Mouse (Mus musculus) CH12.LX (cell line): ENCODE results near the gene Anapc15. TPM values are rescaled to one million over a fixed set of nuclear protein-coding genes. Genes with fewer than 3 reads are reported as not detected.

ENCODE experiments used
- DNase-seq: peaks from one replicate; pipeline ENCODE4 v3.0.0-alpha.2; 2013; ENCODE audit errors: extremely low read depth
- H3K27ac ChIP-seq: 2 replicates; pipeline ENCODE4 v1.5.1; 2012; ENCODE audit warnings: low read depth, mild to moderate bottlenecking, control low read depth, moderate library complexity; ENCODE audit not compliant: insufficient read depth
- H3K27me3 ChIP-seq: replicated peaks from 2 replicates; pipeline ENCODE3; 2012; ENCODE audit warnings: inconsistent platforms
- H3K36me3 ChIP-seq, 2 experiments: replicated peaks in 1 of 2; 2 replicates each; pipeline versions ENCODE3 to v1.6.1; 2012; ENCODE audit warnings: inconsistent platforms in 1 of 2, low read length in 1 of 2, mild to moderate bottlenecking in 1 of 2, mixed read lengths in 1 of 2, moderate library complexity in 1 of 2; ENCODE audit not compliant: control insufficient read depth in 1 of 2, insufficient read depth in 1 of 2
- H3K4me1 ChIP-seq, 2 experiments: 2 replicates each; pipeline ENCODE4 v1.6.1; 2012; ENCODE audit warnings: inconsistent platforms in 1 of 2, moderate library complexity in 1 of 2; ENCODE audit not compliant: insufficient read depth in 2 of 2, control insufficient read depth in 1 of 2
- H3K4me2 ChIP-seq: 2 replicates; pipeline ENCODE4 v1.6.1; 2012; ENCODE audit warnings: low read depth, mild to moderate bottlenecking, control low read depth; ENCODE audit not compliant: poor library complexity, insufficient read depth, severe bottlenecking
- H3K4me3 ChIP-seq, 3 experiments: fragments of 150-350 bp in 1 of 3; sonication (generic) in 1 of 3; replicated peaks in 1 of 3; 2 replicates each; pipeline versions ENCODE3 to v1.5.1; 2011 to 2012; ENCODE audit warnings: low read depth in 2 of 3, low read length in 2 of 3, mild to moderate bottlenecking in 2 of 3, moderate library complexity in 2 of 3, control low read depth in 1 of 3, improper control_type of control experiment in 1 of 3, inconsistent platforms in 1 of 3, mixed read lengths in 1 of 3; ENCODE audit not compliant: poor library complexity in 1 of 3
- H3K79me2 ChIP-seq: replicated peaks from 2 replicates; pipeline ENCODE4 v1.6.1; 2012; ENCODE audit warnings: mild to moderate bottlenecking, moderate library complexity; ENCODE audit not compliant: control insufficient read depth, poor library complexity, insufficient read depth, severe bottlenecking; ENCODE audit errors: extremely low read depth
- H3K9ac ChIP-seq: 2 replicates; pipeline ENCODE4 v1.6.1; 2012; ENCODE audit warnings: low read depth, mild to moderate bottlenecking, control low read depth, moderate library complexity; ENCODE audit not compliant: insufficient read depth
- H3K9me3 ChIP-seq: replicated peaks from 2 replicates; pipeline ENCODE3; 2012; ENCODE audit warnings: low read length, inconsistent platforms, mixed read lengths
- CHD1 ChIP-seq: IDR thresholded peaks from 2 replicates; pipeline ENCODE4 v1.6.1; 2012; ENCODE audit warnings: low read depth, low read length, improper control_type of control experiment, inconsistent platforms
- E2F4 ChIP-seq: IDR thresholded peaks from 2 replicates; pipeline ENCODE4 v1.6.1; 2011; ENCODE audit warnings: low read depth, low read length, improper control_type of control experiment; ENCODE audit not compliant: insufficient replicate concordance
- ETS1 ChIP-seq: conservative IDR thresholded peaks from 2 replicates; pipeline ENCODE4 v1.6.1; 2012; ENCODE audit warnings: low read depth, mild to moderate bottlenecking, inconsistent platforms, low read length, improper control_type of control experiment, moderate library complexity
- GABPA ChIP-seq: IDR thresholded peaks from 2 replicates; pipeline ENCODE4 v1.6.1; 2012; ENCODE audit warnings: low read depth, low read length, improper control_type of control experiment, inconsistent platforms; ENCODE audit not compliant: insufficient replicate concordance
- HCFC1 ChIP-seq: IDR thresholded peaks from 2 replicates; pipeline ENCODE4 v1.6.1; 2012; ENCODE audit warnings: low read depth, mild to moderate bottlenecking, inconsistent platforms, low read length, improper control_type of control experiment
- IRF4 ChIP-seq: IDR thresholded peaks from 2 replicates; pipeline ENCODE4 v1.6.1; 2014; ENCODE audit warnings: low read depth, mild to moderate bottlenecking, inconsistent platforms, low read length, improper control_type of control experiment
- JUND ChIP-seq: conservative IDR thresholded peaks from 2 replicates; pipeline ENCODE4 v1.6.1; 2011; ENCODE audit warnings: low read depth, low read length, improper control_type of control experiment
- KAT2A ChIP-seq: IDR thresholded peaks from 2 replicates; pipeline ENCODE4 v1.6.1; 2012; ENCODE audit warnings: low read length, improper control_type of control experiment, inconsistent platforms; ENCODE audit not compliant: insufficient replicate concordance
- MAZ ChIP-seq: IDR thresholded peaks from 2 replicates; pipeline ENCODE4 v1.6.1; 2012; ENCODE audit warnings: low read depth, mild to moderate bottlenecking, inconsistent platforms, low read length, improper control_type of control experiment, moderate library complexity
- MEF2A ChIP-seq: IDR thresholded peaks from 2 replicates; pipeline ENCODE4 v1.6.1; 2014; ENCODE audit warnings: low read depth, mild to moderate bottlenecking, inconsistent platforms, low read length, improper control_type of control experiment, borderline replicate concordance
- MXI1 ChIP-seq: IDR thresholded peaks from 2 replicates; pipeline ENCODE4 v1.6.1; 2011; ENCODE audit warnings: mild to moderate bottlenecking, low read depth, low read length, improper control_type of control experiment
- MYC ChIP-seq: IDR thresholded peaks from 2 replicates; pipeline ENCODE4 v1.6.1; 2011; ENCODE audit warnings: low read depth, mild to moderate bottlenecking, improper control_type of control experiment, low read length
- PAX5 ChIP-seq: IDR thresholded peaks from 2 replicates; pipeline ENCODE4 v1.6.1; 2012; ENCODE audit warnings: low read length, inconsistent platforms, mixed read lengths
- POLR2A ChIP-seq: IDR thresholded peaks from 2 replicates; pipeline ENCODE4 v1.6.1; 2011; ENCODE audit warnings: low read depth, mild to moderate bottlenecking, improper control_type of control experiment, low read length
- RAD21 ChIP-seq: IDR thresholded peaks from 2 replicates; pipeline ENCODE4 v1.6.1; 2011; ENCODE audit warnings: low read depth, mild to moderate bottlenecking, low read length, improper control_type of control experiment, moderate library complexity
- RCOR1 ChIP-seq: conservative IDR thresholded peaks from 2 replicates; pipeline ENCODE4 v1.6.1; 2012; ENCODE audit warnings: low read depth, mild to moderate bottlenecking, inconsistent platforms, low read length, improper control_type of control experiment
- SMC3 ChIP-seq: IDR thresholded peaks from 2 replicates; pipeline ENCODE4 v1.6.1; 2011; ENCODE audit warnings: low read depth, low read length, improper control_type of control experiment
- TBP ChIP-seq: conservative IDR thresholded peaks from 2 replicates; pipeline ENCODE4 v1.6.1; 2011; ENCODE audit warnings: low read depth, low read length, improper control_type of control experiment
- UBTF ChIP-seq: IDR thresholded peaks from 2 replicates; pipeline ENCODE4 v1.6.1; 2012; ENCODE audit warnings: low read depth, mild to moderate bottlenecking, inconsistent platforms, low read length, improper control_type of control experiment, moderate library complexity
- USF1 ChIP-seq: IDR thresholded peaks from 2 replicates; pipeline ENCODE4 v1.6.1; 2014; ENCODE audit warnings: low read depth, mild to moderate bottlenecking, inconsistent platforms, low read length, improper control_type of control experiment
- USF2 ChIP-seq: conservative IDR thresholded peaks from 2 replicates; pipeline ENCODE4 v1.6.1; 2011; ENCODE audit warnings: low read depth, low read length, improper control_type of control experiment
- ZC3H11A ChIP-seq: IDR thresholded peaks from 2 replicates; pipeline ENCODE4 v1.6.1; 2012; ENCODE audit warnings: low read depth, mild to moderate bottlenecking, inconsistent platforms, low read length, improper control_type of control experiment
- ZKSCAN1 ChIP-seq: IDR thresholded peaks from 2 replicates; pipeline ENCODE4 v1.6.1; 2012; ENCODE audit warnings: low read depth, inconsistent platforms, low read length, improper control_type of control experiment, borderline replicate concordance
- ZMIZ1 ChIP-seq: IDR thresholded peaks from 2 replicates; pipeline ENCODE4 v1.6.1; 2012; ENCODE audit warnings: low read depth, mild to moderate bottlenecking, inconsistent platforms, low read length, improper control_type of control experiment
- dilution Hi-C: fragments of 300-500 bp; cut with MboI; formaldehyde crosslinking; loops from 2 replicates; pipeline ENCODE4 v1.14.3; 2020; ENCODE audit warnings: low sequenced_read_pairs; ENCODE audit not compliant: extremely low pct_unique_long_range_greater_than_20kb, extremely low pct_ligation_motif_present
- in situ Hi-C: fragments of 300-500 bp; cut with MboI; formaldehyde crosslinking; loops from 3 replicates; pipeline ENCODE4 v1.14.3; 2019; ENCODE audit warnings: low sequenced_read_pairs, low pct_ligation_motif_present, low pct_unique_long_range_greater_than_20kb, mixed read lengths
- polyA plus RNA-seq: library from polyadenylated mRNA; unstranded; fragments of >175 nt; gene quantifications from 2 replicates; pipeline ENCODE4 v1.2.1, GENCODE M21; 2012; ENCODE audit warnings: low read depth; ENCODE audit not compliant: insufficient read length
- total RNA-seq, 2 experiments: library from RNA; depleted of rRNA; stranded (reverse); fragments of 300-350 nt in 1 of 2; fragments of >200 nt in 1 of 2; gene quantifications; 2 replicates each; pipeline ENCODE4 v1.2.3; 2012 to 2014

The Anapc15 gene
- total and polyA plus RNA-seq, 3 experiments = 69.1 to 97.1 (median 90.6) TPM

DNA sequence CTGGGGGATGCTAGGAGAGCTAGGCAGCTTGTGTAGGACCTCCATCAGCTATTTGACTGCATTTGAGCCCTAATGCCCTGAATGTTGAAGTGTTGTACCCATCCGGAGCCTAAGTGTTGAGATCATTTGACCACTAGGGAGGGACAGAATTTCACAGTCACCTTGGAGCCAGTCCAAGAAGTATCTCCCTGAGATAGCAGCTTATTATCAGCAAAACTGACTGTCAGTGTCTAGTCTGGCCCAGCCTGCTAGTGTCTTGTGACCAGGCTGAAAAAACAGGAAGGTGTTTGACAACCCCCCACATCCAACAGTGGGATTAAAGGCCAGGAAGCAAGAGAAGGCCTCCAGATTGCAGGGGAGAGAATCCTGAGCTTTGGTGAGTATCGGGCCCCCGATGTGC lies 7.8 kb downstream of the Anapc15 start:
- in situ Hi-C loops = no loop called here

GRCm38 (mm10) chr7:101875978-101876377 lies 12.5 kb downstream of the Anapc15 start:
- H3K9ac ChIP-seq = no peak overlapping the region
- H3K4me1 ChIP-seq = no peaks in the 10 kb centered on the region; a peak in 1 of 4 replicates
- H3K79me2 ChIP-seq = no peaks in the 10 kb centered on the region
- in situ Hi-C loops = no loop called here
- H3K4me2 ChIP-seq = no peak overlapping the region
- H3K4me3 ChIP-seq = no peak overlapping the region
- H3K27me3 ChIP-seq = no peaks in the 10 kb centered on the region
- no peak overlapping the region for H3K27ac ChIP-seq
- TF ChIP-seq MYC (no peak), IRF4 (no peak), POLR2A (no peak), HCFC1 (no peak), RCOR1 (no peak), PAX5 (no peak), USF1 (no peak), KAT2A (no peak), ZKSCAN1 (no peak)
- dilution Hi-C loops = no loop called here
- H3K36me3 ChIP-seq = no peaks in the 10 kb centered on the region
- no peaks in the 10 kb centered on the region for H3K9me3 ChIP-seq
- no peak for DNase-seq

More for the DNA sequence above, 7.8 kb downstream of the Anapc15 start:
- Histone ChIP-seq H3K9me3 (no peaks in the 10 kb centered on the region), H3K79me2 (no peaks in the 10 kb centered on the region), H3K27me3 (no peaks in the 10 kb centered on the region), H3K4me2 (no peak overlapping the region), H3K4me3 (no peak overlapping the region), H3K4me1 (no peaks in the 10 kb centered on the region; a peak in 1 of 4 replicates), H3K36me3 (no peaks in the 10 kb centered on the region), H3K27ac (no peak overlapping the region), H3K9ac (no peak overlapping the region)
- no peak for DNase-seq
- dilution Hi-C loops = no loop called here
- TF ChIP-seq MAZ (no peak), KAT2A (no peak), ZMIZ1 (no peak), MXI1 (no peak), MEF2A (no peak), SMC3 (no peak), E2F4 (no peak), CHD1 (no peak), USF2 (no peak), MYC (no peak), ZKSCAN1 (no peak), RAD21 (no peak), UBTF (no peak), ETS1 (no peak), TBP (no peak), RCOR1 (no peak), ZC3H11A (no peak), GABPA (no peak), JUND (no peak)
